In genomic region chr10:115476506-115476905, GRCm38 (mm10) we compare ENCODE assay signal across 19 mouse cellular contexts.
"Had no signal": no experiment of that assay in that cellular context is flagged by ENCODE, and none has a peak within 500 bp of the region (broad histone marks: within the 10 kb centered on the region; RNA-seq: fewer than 3 reads in every experiment).

No protein-coding gene starts in this region.

- DNase-seq: kidney, adult 2 months; kidney, postnatal 25 days; layer of hippocampus, adult 9-11 months; lung, adult 18-20 months; lung, postnatal 10 days; lung, postnatal 36 days; midbrain, embryonic 14.5 days; right cerebral cortex, adult 18-20 months; right cerebral cortex, postnatal 14 days; thymus, adult 2 months; thymus, postnatal 14 days; thymus, postnatal 4 days had no signal

- H3K4me1 ChIP-seq: stomach, embryonic 15.5 days had no signal

- H3K9me3 ChIP-seq: intestine, embryonic 15.5 days; lung, embryonic 15.5 days; megakaryocyte, embryonic 14.5 days; stomach, embryonic 15.5 days had no signal

- H3K27ac ChIP-seq: intestine, embryonic 15.5 days; kidney, postnatal 0 days; layer of hippocampus, adult 2 months; liver, embryonic 14.5 days; lung, embryonic 15.5 days; stomach, embryonic 15.5 days had no signal

- H3K27me3 ChIP-seq: intestine, embryonic 15.5 days; lung, embryonic 15.5 days; stomach, embryonic 15.5 days had no signal

- H3K4me3 ChIP-seq: intestine, embryonic 15.5 days; layer of hippocampus, adult 2 months; lung, embryonic 15.5 days; megakaryocyte, embryonic 14.5 days; stomach, embryonic 15.5 days had no signal

- H3K36me3 ChIP-seq: intestine, embryonic 15.5 days; lung, embryonic 15.5 days; stomach, embryonic 15.5 days had no signal
